Mouse (Mus musculus): Measurements from ENCODE around the gene Ubqlnl.

- TF ChIP-seq CTCF (IDR thresholded peaks at IDR 0.05; ENCODE audit: control insufficient read depth, insufficient read depth, insufficient replicate concordance, low read depth, low read length) (no peak), POLR2A (IDR thresholded peaks at IDR 0.05; ENCODE audit: control insufficient read depth, low read depth, low read length) (no peak)
These were observed 40.9 kb upstream of the Ubqlnl start for GRCm38 (mm10) chr7:104191275-104191674.
